Mouse (Mus musculus) liver, embryonic 11.5 days (tissue): ENCODE results near the gene Zbtb44. TPM values are rescaled to one million over a fixed set of nuclear protein-coding genes. Genes with fewer than 3 reads are reported as not detected.
"Not testable (repeated sequence)": the region's sequence is repeated elsewhere in the genome, so short reads cannot be mapped to it uniquely, and the experiment has no call there.

Source experiments
- ATAC-seq: fragments of 200-750 bp; cut with Nextera tagmentation; replicated peaks from 2 replicates; pipeline ENCODE4 v1.8.0; 2017; ENCODE audit warnings: moderate number of reproducible peaks, mild to moderate bottlenecking, moderate TSS enrichment, moderate library complexity; ENCODE audit not compliant: low FRiP score
- DNase-seq: peaks from one replicate; pipeline ENCODE4 v3.0.0-alpha.2; 2017; ENCODE audit warnings: low spot score
- H3K27ac ChIP-seq: fragments of 300-500 bp; sonication (generic); 2 replicates; pipeline ENCODE4 v1.5.1; 2014; ENCODE audit warnings: mild to moderate bottlenecking, low read depth, low read length, control low read depth
- H3K27me3 ChIP-seq: fragments of 300-500 bp; sonication (generic); replicated peaks from 2 replicates; pipeline ENCODE4 v1.6.1; 2014; ENCODE audit warnings: low read length, mixed read lengths; ENCODE audit not compliant: control insufficient read depth, insufficient read depth
- H3K36me3 ChIP-seq: fragments of 300-500 bp; sonication (generic); 2 replicates; pipeline ENCODE4 v1.6.1; 2014; ENCODE audit warnings: mild to moderate bottlenecking, low read length, moderate library complexity, mixed read lengths; ENCODE audit not compliant: control insufficient read depth, insufficient read depth
- H3K4me1 ChIP-seq: fragments of 300-500 bp; sonication (generic); replicated peaks from 2 replicates; pipeline ENCODE4 v1.6.1; 2014; ENCODE audit warnings: low read length, mixed read lengths; ENCODE audit not compliant: control insufficient read depth, insufficient read depth
- H3K4me2 ChIP-seq: fragments of 300-500 bp; sonication (generic); 2 replicates; pipeline ENCODE4 v1.6.1; 2014; ENCODE audit warnings: mild to moderate bottlenecking, control low read depth, moderate library complexity
- H3K4me3 ChIP-seq: fragments of 300-500 bp; sonication (generic); 2 replicates; pipeline ENCODE4 v1.5.1; 2014; ENCODE audit warnings: low read depth, low read length, control low read depth
- H3K9ac ChIP-seq: fragments of 300-500 bp; sonication (generic); 2 replicates; pipeline ENCODE4 v1.6.1; 2014; ENCODE audit warnings: low read depth, low read length, control low read depth
- H3K9me3 ChIP-seq: fragments of 300-500 bp; sonication (generic); 2 replicates; pipeline ENCODE4 v1.6.1; 2016; ENCODE audit warnings: low read length, inconsistent platforms, mixed read lengths; ENCODE audit not compliant: control insufficient read depth
- WGBS: fragments of 180-500 bp; shearing (Covaris S2); extraction: QIAGEN DNeasy Blood & Tissue Kit; methylation state at CpG from one replicate; pipeline ENCODE4 v1.1.7; 2014; 5-methylcytosine and 5-hydroxymethylcytosine counted together
- polyA plus RNA-seq: library from polyadenylated mRNA; unstranded; fragments of >200 nt; fragmentation: Nextera tagmentation; extraction: Ambion mirVana; gene quantifications from 2 replicates; pipeline ENCODE4 v1.2.1, GENCODE M21; 2014

Gene Zbtb44
- polyA plus RNA-seq, 1 experiment from 2014 or later = 9.1 TPM

DNA sequence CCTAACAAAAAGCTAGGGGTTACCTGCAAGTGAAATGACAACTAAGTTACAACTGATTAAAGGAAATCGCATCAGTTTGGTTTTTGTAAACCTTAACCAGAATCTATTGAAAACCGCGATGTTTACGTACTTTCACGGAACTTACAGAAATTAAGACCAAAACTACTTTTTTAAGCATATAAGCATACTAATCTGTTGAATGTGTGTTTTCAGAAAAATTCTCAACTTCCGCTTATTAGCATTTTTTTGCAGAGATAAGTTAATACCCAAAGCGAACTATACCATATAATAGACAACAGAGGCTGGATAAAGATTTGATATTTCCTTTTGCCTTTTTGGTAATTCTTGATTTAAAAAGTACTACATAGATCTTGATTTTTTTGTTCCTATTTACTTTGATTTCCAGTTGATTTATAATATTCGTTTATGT, 985 bp downstream of the Zbtb44 start:
- no peak for DNase-seq
- 10% methylated on average over 8 of the region's 8 CpGs for WGBS

DNA sequence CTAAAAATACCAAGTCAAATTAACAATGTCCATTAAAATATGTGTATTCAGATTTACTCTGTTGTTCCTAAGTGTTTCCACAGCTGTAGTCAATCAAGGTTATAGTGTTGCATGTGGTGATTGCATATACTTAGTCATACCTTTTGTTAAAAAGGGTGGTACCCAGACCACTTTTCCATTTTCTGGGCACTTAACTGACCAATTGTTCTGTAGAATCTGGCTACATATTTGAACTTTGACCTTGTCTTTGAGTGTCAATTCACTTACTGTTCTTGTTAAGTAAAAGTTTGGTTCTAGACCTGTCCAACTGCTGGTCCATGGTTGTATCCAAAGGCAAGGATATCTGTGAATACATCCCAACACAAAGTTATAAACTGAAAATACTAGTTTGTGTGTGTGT, 2.1 kb downstream of the Zbtb44 start:
- H3K27ac ChIP-seq = no peak overlapping the region
- no peak overlapping the region for H3K4me3 ChIP-seq
- DNase-seq (no peak), ATAC-seq (no peak)
- H3K9me3 ChIP-seq = no peaks in the 10 kb centered on the region
- H3K27me3 ChIP-seq = no peaks in the 10 kb centered on the region
- no peak overlapping the region for H3K9ac ChIP-seq
- H3K4me1 ChIP-seq = 0 out of 2 replicates have a peak, but pooled peaks cover 2% of the 10 kb centered on the region
- H3K4me2 ChIP-seq = peak overlapping the region; percentile 57; the same call in 1 of the 2 replicates
- H3K36me3 ChIP-seq = no peaks in the 10 kb centered on the region

More for the DNA sequence above, 985 bp downstream of the Zbtb44 start:
- Histone ChIP-seq H3K9ac (peak overlapping the region; percentile 94), H3K4me2 (peak overlapping the region; percentile 79), H3K4me3 (peak overlapping the region; percentile 89), H3K27ac (peak overlapping the region; percentile 94), H3K36me3 (no peaks in the 10 kb centered on the region), H3K4me1 (0 out of 2 replicates have a peak, but pooled peaks cover 2% of the 10 kb centered on the region), H3K27me3 (no peaks in the 10 kb centered on the region), H3K9me3 (no peaks in the 10 kb centered on the region)
- ATAC-seq = no peak

DNA sequence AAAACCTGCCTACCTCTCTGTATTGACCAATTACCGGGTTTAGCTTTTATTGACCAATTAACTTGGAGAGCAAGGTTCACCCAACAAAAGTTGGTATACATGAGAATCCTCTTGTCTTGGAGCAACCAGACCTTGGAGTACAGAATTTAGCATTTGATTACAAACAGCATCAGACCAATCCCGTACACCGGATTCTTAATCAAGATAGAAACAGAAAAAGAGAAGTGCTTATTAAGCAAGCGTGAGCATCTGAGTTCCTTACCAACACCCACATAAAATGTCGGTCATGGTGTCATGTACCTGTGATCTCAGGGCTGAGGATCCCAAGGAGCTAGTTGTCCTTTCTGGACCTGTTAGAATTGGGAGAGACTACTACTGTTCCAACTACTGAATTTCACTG, 19.8 kb downstream of the Zbtb44 start:
- H3K27ac ChIP-seq = no peak overlapping the region
- ATAC-seq (no peak), DNase-seq (no peak)
- H3K27me3 ChIP-seq = no peaks in the 10 kb centered on the region
- H3K9ac ChIP-seq = no peak overlapping the region
- H3K36me3 ChIP-seq = no peaks in the 10 kb centered on the region
- no peak overlapping the region for H3K4me3 ChIP-seq
- no peaks in the 10 kb centered on the region for H3K4me1 ChIP-seq
- H3K4me2 ChIP-seq = no peak overlapping the region
- 88% methylated on average over 5 of the region's 5 CpGs for WGBS
- H3K9me3 ChIP-seq = no peaks in the 10 kb centered on the region

DNA sequence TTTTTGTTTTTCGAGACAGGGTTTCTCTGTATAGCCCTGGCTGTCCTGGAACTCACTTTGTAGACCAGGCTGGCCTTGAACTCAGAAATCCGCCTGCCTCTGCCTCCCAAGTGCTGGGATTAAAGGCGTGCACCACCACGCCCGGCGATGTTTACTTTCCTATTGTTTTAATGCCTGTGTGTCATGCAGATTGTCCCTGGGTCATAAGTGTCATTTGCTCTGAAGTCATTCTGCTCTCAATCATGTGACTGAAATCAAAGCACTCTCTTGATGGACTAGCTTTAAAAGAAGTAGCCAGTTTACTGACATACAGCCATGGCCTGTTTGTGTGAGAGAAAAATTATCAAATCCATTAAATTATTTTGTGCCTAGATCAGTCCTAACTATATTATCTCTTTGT, 21.1 kb downstream of the Zbtb44 start:
- 91% methylated on average over 6 of the region's 6 CpGs for WGBS
- H3K9ac ChIP-seq, H3K4me1 ChIP-seq, H3K27me3 ChIP-seq, H3K9me3 ChIP-seq, H3K4me2 ChIP-seq, H3K4me3 ChIP-seq, ATAC-seq, H3K36me3 ChIP-seq, H3K27ac ChIP-seq, DNase-seq: not testable (repeated sequence)

DNA sequence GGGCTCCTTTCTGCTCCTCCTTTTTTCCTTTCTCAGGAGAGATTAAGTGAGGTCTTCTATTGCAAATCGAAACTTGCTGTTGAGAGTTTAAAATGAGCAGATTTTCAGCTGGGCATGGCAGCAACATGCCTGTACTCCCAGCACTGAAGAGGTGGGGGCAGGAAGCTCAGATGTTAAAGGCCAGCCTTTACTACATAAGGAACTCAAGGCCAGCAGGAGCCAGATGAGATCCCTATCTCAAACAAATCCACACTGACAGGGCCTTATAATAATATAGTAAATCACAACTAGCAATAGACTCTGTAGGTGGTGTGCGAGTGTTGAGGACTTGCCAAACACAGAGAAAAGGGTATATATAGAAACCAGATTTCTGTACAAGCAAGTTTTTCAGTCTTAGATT, 28.3 kb downstream of the Zbtb44 start:
- H3K36me3 ChIP-seq = peaks cover 7% of the 10 kb centered on the region; the same call in 1 of the 2 replicates
- no peak for ATAC-seq
- H3K4me2 ChIP-seq = no peak overlapping the region
- no peak overlapping the region for H3K4me3 ChIP-seq
- no peaks in the 10 kb centered on the region for H3K27me3 ChIP-seq
- no peak overlapping the region for H3K9ac ChIP-seq
- 78% methylated on average over 2 of the region's 2 CpGs for WGBS
- H3K4me1 ChIP-seq = no peaks in the 10 kb centered on the region
- no peaks in the 10 kb centered on the region for H3K9me3 ChIP-seq
- no peak overlapping the region for H3K27ac ChIP-seq
- no peak for DNase-seq

DNA sequence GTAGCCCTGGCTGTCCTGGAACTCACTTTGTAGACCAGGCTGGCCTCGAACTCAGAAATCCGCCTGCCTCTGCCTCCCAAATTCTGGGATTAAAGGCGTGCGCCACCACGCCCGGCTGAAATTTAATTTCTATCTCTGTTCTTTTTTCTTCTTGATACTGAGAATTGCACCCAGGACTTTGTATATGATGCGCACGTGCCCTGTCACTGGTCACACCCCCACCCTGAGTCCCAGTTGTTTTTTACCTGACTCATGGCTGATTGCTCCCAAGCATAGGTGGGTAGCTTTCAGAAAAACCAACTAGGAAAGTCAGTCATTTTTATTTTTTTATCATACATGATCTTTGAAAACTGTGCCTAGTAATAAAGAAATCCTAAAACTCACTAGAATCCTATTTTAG, 40.3 kb downstream of the Zbtb44 start:
- Histone ChIP-seq H3K27ac (no peak overlapping the region), H3K9me3 (no peaks in the 10 kb centered on the region), H3K4me1 (no peaks in the 10 kb centered on the region), H3K4me2 (no peak overlapping the region), H3K4me3 (no peak overlapping the region), H3K9ac (no peak overlapping the region), H3K36me3 (peaks cover 3% of the 10 kb centered on the region; the same call in 1 of the 2 replicates), H3K27me3 (no peaks in the 10 kb centered on the region)
- 95% methylated on average over 8 of the region's 8 CpGs for WGBS
- DNase-seq (no peak), ATAC-seq (no peak)

DNA sequence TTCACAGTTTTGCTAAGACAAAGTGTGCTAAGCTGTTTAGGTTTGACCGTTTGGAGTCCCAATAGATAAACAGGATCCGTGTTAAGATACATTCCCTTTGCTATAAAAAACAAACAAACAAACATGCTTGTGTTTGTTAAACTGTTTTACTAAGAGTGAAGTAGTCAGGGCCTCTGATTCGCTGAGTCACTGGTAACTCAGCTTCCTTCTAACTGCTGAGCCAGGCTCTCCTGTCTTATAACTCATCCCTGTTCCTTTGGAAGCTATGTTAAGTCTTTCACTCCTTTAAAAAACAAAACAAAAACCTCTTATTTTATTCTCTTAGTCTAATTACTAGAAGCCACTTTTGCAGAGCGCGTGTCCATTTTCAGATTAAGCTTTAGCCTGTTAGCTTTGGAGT, 41.8 kb downstream of the Zbtb44 start:
- Histone ChIP-seq H3K4me3 (no peak overlapping the region), H3K27me3 (no peaks in the 10 kb centered on the region), H3K36me3 (no peaks in the 10 kb centered on the region), H3K9me3 (no peaks in the 10 kb centered on the region), H3K4me2 (no peak overlapping the region), H3K4me1 (no peaks in the 10 kb centered on the region), H3K27ac (no peak overlapping the region), H3K9ac (no peak overlapping the region)
- ATAC-seq (no peak), DNase-seq (no peak)
- 86% methylated on average over 5 of the region's 5 CpGs for WGBS

DNA sequence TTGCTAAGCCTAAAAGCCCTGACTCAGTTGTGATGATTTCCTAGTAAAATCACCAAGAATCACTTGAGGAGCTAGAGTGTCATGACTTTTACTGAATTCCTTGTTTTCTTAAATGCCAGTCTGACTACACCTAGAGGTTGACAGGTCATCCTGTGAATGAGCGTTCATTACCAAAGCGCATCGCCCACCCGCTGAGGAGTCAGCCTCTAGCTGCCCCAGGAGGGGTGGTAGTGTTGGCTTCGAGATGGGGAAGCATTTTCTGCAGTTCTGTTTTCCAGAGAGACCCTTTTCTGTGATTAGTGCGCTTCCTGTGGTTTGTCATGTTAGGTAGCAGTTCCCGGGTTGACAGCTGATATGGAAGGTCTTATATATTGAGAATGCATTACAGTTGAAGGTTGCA, 43.4 kb downstream of the Zbtb44 start:
- H3K9me3 ChIP-seq = no peaks in the 10 kb centered on the region
- H3K4me3 ChIP-seq = no peak overlapping the region
- H3K4me2 ChIP-seq = no peak overlapping the region
- DNase-seq (no peak), ATAC-seq (no peak)
- H3K27ac ChIP-seq = no peak overlapping the region
- no peaks in the 10 kb centered on the region for H3K36me3 ChIP-seq
- H3K4me1 ChIP-seq = no peaks in the 10 kb centered on the region
- no peaks in the 10 kb centered on the region for H3K27me3 ChIP-seq
- 75% methylated on average over 7 of the region's 7 CpGs for WGBS
- no peak overlapping the region for H3K9ac ChIP-seq

DNA sequence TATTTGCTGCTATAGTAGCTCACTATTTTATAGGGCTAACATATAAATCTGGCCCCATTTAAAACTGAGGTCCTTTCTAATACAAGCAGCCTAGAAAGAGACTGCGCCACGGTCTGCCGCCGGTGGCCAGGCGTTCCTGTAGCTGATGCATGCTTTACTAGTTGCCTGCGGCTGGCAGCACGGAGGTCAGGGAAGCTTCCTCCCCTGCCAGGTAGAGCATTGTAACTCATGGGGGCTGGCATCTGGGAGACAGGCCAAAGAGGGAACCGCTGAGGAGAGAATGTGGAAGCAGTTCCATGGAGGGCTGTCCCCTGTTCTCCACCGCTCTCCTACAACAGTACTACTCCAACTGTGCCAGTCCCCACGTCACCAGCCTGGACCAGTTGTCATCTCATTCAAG, 44.4 kb downstream of the Zbtb44 start:
- Histone ChIP-seq H3K27ac (no peak overlapping the region), H3K4me1 (no peaks in the 10 kb centered on the region), H3K36me3 (no peaks in the 10 kb centered on the region), H3K9me3 (no peaks in the 10 kb centered on the region), H3K9ac (no peak overlapping the region), H3K4me3 (no peak overlapping the region), H3K27me3 (no peaks in the 10 kb centered on the region), H3K4me2 (no peak overlapping the region)
- 91% methylated on average over 10 of the region's 10 CpGs for WGBS
- DNase-seq (no peak), ATAC-seq (no peak)
